Mouse (Mus musculus) olfactory bulb, adult 2 months (tissue): ENCODE measurements at regions not wholly inside any gene's neighbourhood (a gene's known extent, or its start where the extent isn't known, plus 50 kb on each side); places are given as distances from the start of the nearest gene placed in this dataset.

Experiments used
- CTCF ChIP-seq: fragments of 200-500 bp; IDR thresholded peaks from 2 replicates; pipeline ENCODE4 v1.5.1; 2012; ENCODE audit warnings: low read depth, mild to moderate bottlenecking, low read length, moderate library complexity; ENCODE audit not compliant: insufficient read depth
- POLR2A ChIP-seq: fragments of 200-500 bp; IDR thresholded peaks from 2 replicates; pipeline ENCODE4 v1.6.1; 2012; ENCODE audit warnings: mild to moderate bottlenecking, low read depth, low read length, moderate library complexity; ENCODE audit not compliant: insufficient read depth

DNA sequence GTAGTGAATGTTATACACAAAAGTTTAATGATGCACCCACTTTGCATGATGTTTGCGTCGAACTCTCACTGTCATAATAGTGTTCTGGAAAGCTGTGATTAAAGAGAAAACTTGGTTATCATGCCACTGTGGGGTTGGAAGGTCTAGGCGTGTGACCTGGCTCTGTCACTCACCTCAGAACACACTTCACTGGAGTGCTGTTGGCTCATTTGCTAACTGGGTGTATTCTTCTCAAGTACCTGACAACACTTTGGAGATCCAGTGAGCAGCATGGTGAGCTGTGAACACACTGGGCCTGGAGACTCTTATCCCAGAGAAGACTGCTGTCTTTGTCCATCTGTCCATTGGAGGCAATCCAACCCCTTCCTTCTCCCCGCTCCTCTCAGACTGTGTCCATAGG, 98.9 kb upstream of the Kcnd3 start:
- TF ChIP-seq CTCF: no peak
- TF ChIP-seq POLR2A: no peak
